Mouse (Mus musculus): ENCODE results near the gene Nucks1. TPM values are rescaled to one million over a fixed set of nuclear protein-coding genes. Genes with fewer than 3 reads are reported as not detected.

Nucks1 gene
- total RNA-seq, 2 experiments from 2014 or later, result 150 to 156 TPM

GRCm38 (mm10) chr1:131967336-131967735 is 57.0 kb downstream of the Nucks1 start:
- no peak for DNase-seq

- DNase-seq, result no peak
Measured at GRCm38 (mm10) chr1:131968556-131968955, 58.2 kb downstream of the Nucks1 start.

DNA sequence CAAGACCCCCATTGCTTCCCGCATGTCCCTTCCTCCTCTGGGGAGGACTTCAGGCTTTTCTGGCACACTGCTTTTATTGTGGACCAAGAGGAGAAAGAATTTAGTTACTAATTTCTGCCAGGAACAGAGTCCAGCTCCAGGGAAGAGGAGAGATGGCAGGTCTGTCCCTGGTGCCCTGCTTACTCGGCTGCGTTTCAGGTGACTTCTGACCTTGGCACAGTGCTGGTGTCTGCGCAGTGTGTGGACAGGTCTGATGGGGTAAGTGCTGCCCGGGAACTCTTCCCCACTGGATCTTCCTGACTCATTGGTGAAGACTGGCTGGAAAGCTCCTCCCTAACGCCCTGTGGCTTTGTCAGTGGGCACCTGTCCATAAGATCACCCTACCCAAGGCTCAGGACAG is 58.6 kb downstream of the Nucks1 start:
- no peak for DNase-seq

- no peak for DNase-seq
Measured at GRCm38 (mm10) chr1:131969825-131970224, 59.5 kb downstream of the Nucks1 start.

DNA sequence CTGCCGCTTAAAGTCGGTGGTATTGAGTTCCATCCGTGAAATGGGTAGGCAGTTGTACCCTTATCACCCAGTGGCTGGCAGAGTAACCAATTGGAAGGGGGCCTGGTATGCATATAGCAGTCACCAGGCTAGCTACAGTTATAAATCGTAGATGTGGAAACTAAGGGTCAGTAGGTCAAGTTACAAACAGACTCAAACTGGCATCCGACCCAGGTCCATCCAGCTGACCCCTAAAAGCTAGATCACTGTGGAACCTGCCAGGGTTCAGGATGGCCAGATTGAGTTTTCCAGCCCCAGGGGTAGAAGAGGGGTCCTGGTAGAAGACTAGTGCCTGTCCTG is 60.0 kb downstream of the Nucks1 start:
- DNase-seq, result no peak

GRCm38 (mm10) chr1:131970661-131971520 is 60.6 kb downstream of the Nucks1 start:
- no peak for DNase-seq

- no peak for DNase-seq
Measured at GRCm38 (mm10) chr1:131971771-131972497, 61.6 kb downstream of the Nucks1 start.

DNA sequence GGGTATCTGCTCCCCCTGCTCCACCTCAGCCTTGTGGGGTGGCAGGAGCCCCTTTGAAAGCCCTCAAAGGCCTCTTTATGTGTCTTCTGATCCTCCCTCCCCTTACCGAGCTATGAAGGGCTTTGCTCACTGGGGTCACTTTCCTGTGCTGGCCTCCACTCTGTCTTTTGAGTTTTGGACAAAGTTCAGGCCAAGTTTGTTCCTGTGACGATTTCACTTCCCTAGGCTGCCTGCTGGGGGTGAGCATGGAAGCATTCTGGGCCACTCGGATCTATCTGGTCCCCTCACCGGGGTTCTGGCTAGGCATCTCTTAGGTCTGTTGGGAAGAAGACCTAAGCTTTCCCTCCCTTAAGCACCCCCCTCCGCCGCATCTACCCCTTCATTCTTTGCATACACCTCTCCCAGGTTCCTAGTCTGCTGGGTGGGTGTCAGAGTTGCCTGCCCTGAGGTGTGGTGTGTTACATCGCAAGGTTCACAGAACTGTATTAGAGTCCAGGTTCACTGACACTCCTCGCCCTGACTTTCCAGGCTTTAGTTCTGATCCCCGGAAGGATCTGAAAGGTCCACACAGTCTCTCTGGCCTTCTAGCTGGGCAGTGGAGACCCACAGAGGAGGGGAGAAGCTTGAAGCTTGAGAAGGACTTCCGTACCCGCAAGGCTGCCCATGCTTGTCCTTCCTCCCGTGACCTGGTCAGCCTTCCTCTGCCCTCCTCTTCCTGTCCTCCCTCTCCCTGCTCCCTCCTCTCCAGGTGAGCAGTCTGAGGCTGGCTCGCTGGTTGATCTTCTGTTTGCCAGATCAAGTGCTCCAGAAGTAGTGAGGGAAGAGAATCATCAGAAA is 62.4 kb downstream of the Nucks1 start:
- no peak for DNase-seq

DNA sequence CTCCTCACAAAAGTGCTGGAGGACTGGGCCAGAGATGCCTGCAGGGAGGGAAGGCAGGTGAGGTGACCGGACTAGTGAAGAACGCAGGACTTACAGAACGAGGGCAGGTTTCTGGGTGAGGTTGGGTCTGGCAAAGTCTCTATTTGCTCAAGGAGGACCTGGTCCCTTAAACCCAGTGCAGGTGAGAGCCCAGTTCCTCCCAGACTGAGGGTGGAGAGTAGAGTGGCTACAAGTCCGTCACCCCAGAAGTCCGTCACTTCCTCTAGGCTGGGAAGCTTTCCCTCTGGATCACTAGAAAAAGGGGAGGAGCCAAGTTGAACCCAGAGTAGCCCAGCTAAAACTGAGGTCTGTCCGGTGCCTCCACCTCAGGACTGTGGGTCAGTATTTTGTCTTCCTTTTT is 63.7 kb downstream of the Nucks1 start:
- no peak for DNase-seq

GRCm38 (mm10) chr1:131976886-131977285 is 66.6 kb downstream of the Nucks1 start:
- DNase-seq, result no peak

- no peak for DNase-seq
Measured at GRCm38 (mm10) chr1:131980471-131980870, 70.1 kb downstream of the Nucks1 start.

- peak; percentile 58 to 62 for DNase-seq
Measured at GRCm38 (mm10) chr1:131981378-131982013, 71.2 kb downstream of the Nucks1 start.

GRCm38 (mm10) chr1:131982907-131983306 is 72.6 kb downstream of the Nucks1 start:
- peak; percentile 61 to 71 for DNase-seq

DNA sequence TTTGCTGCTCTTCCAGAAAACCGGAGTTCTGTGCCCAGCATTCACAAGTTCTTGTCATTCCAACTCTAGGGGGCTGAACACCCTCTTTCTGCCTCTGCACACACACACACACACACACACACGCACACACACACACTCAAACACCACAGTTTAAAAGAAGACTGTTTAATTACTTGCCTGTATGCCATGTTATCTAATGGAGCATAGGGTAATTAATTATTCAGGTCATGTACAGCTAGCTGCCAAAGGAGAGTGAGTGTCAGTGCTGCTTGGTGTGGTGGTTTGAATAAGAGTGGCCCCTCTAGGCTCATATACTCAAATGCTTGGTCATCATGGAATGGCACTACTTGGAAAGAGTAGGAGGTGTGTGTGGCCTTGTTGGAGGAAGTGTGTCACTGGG is 73.5 kb downstream of the Nucks1 start:
- DNase-seq, result no peak

Other genes starting within 250 kb of the Nucks1 start
- gene Rab7b, start 221.8 kb upstream of the Nucks1 start, total RNA-seq (2021), result 1 to 10 TPM; 2.5 to 2.7 TPM
- gene Slc26a9, start 166.5 kb upstream of the Nucks1 start, total RNA-seq (2021), result under 1 TPM; 0.12 to 0.15 TPM
- gene Pm20d1, start 113.2 kb upstream of the Nucks1 start, total RNA-seq (2021), result 1 to 10 TPM; 1.8 to 2.2 TPM
- 10 to 100 TPM; 55.5 to 64.4 TPM for gene Slc41a1, start 83.0 kb upstream of the Nucks1 start, total RNA-seq (2021)
- gene Rab29, start 43.3 kb upstream of the Nucks1 start, total RNA-seq (2021), result 10 to 100 TPM in 1 of 2 experiments, 1 to 10 TPM in 1; 9.9 to 10.7 TPM
- 1 to 10 TPM in 1 of 2 experiments, under 1 TPM in 1; 0.77 to 1.4 TPM for gene Slc45a3, start 52.4 kb downstream of the Nucks1 start, total RNA-seq (2021)
- 10 to 100 TPM; 50.5 to 61.7 TPM for gene Elk4, start 97.1 kb downstream of the Nucks1 start, total RNA-seq (2021)
- 10 to 100 TPM; 58.3 to 62.8 TPM for gene Mfsd4a, start 157.5 kb downstream of the Nucks1 start, total RNA-seq (2021)
- gene Cdk18, start 229.2 kb downstream of the Nucks1 start, total RNA-seq (2021), result 10 to 100 TPM; 23.2 to 27.2 TPM

Data from layer of hippocampus, postnatal 36 days (tissue).